Mouse (Mus musculus): ENCODE results near the gene Gphn. TPM values are rescaled to one million over a fixed set of nuclear protein-coding genes. Genes with fewer than 3 reads are reported as not detected.

Gene Gphn
- 10 to 100 TPM; 12.1 to 13.8 TPM for total RNA-seq (2023)

GRCm38 (mm10) chr12:78225707-78226518, at the start of gene Gphn:
Gphn (plus strand) TSS chr12:78226379.

GRCm38 (mm10) chr12:78193942-78194341, 32.2 kb upstream of the Gphn start, which contains the start of gene Gm6657:
Gm6657 (plus strand) TSS chr12:78194242.

GRCm38 (mm10) chr12:78691325-78691724, 465.1 kb downstream of the Gphn start, which contains the start of gene Fam71d:
Fam71d (plus strand) TSS chr12:78691535.

Other genes starting within 250 kb of the Gphn start
- not detected for gene Gm6657, start 32.1 kb upstream of the Gphn start, total RNA-seq (2023)

Data from monocyte, adult 59 days (primary cell).